ENCODE assay signal across 11 mouse cellular contexts in genomic region chr3:49944783-49945182, GRCm38 (mm10).
A peak's percentile ranks its signal among the peaks of the same experiment; 100 is the strongest.
DNase-seq lines count a peak whose midpoint lies in the region; ATAC-seq lines count a peak whose summit lies in the region.
"Had no signal": no experiment of that assay in that cellular context is flagged by ENCODE, and none has a peak within 500 bp of the region (broad histone marks: within the 10 kb centered on the region; RNA-seq: fewer than 3 reads in every experiment).

No protein-coding gene starts in this region.

- DNase-seq in right cerebral cortex, adult 18-20 months, result peak; percentile 38
- no peak for DNase-seq in right cerebral cortex, postnatal 14 days
- DNase-seq in heart, postnatal 14 days, result peak; percentile 6 to 40
- peak; percentile 22 to 23 for DNase-seq in left cerebral cortex, postnatal 14 days (ENCODE audit: low spot score in 2 of 2)
- DNase-seq in urinary bladder, postnatal 36 days (ENCODE audit: low spot score in 2 of 2), result peak; percentile 14 to 25
- no peak for DNase-seq in midbrain, embryonic 11.5 days (ENCODE audit: low spot score, missing footprints)
- no peak for DNase-seq in cerebellum, adult 9-10 months
- DNase-seq in gastrocnemius, postnatal 4 days (ENCODE audit: low spot score in 2 of 2), result no peak
- DNase-seq: liver, embryonic 13.5 days had no signal

- WGBS in midbrain, embryonic 11.5 days, result 87% methylated on average over 5 of the region's 5 CpGs

- no peak overlapping the region for H3K9ac ChIP-seq in midbrain, embryonic 11.5 days (ENCODE audit: low read length)
- H3K9ac ChIP-seq: embryonic facial prominence, embryonic 15.5 days; liver, embryonic 13.5 days had no signal

- H3K9me3 ChIP-seq in midbrain, embryonic 11.5 days (ENCODE audit: control insufficient read depth, low read length), result no peaks in the 10 kb centered on the region
- H3K9me3 ChIP-seq: embryonic facial prominence, embryonic 15.5 days; liver, embryonic 13.5 days had no signal

- no peaks in the 10 kb centered on the region for H3K4me1 ChIP-seq in midbrain, embryonic 11.5 days (ENCODE audit: control insufficient read depth, insufficient read depth, low read length)
- H3K4me1 ChIP-seq: embryonic facial prominence, embryonic 15.5 days; liver, embryonic 13.5 days had no signal

- H3K27me3 ChIP-seq in midbrain, embryonic 11.5 days (ENCODE audit: control insufficient read depth, insufficient read depth, low read length), result no peaks in the 10 kb centered on the region
- H3K27me3 ChIP-seq: embryonic facial prominence, embryonic 15.5 days; liver, embryonic 13.5 days; Patski had no signal

- no peaks in the 10 kb centered on the region for H3K36me3 ChIP-seq in midbrain, embryonic 11.5 days (ENCODE audit: control insufficient read depth, insufficient read depth, low read length)
- H3K36me3 ChIP-seq: embryonic facial prominence, embryonic 15.5 days; liver, embryonic 13.5 days had no signal

- intact Hi-C loops in heart, postnatal 14 days (cut with DNase I), result loop anchor here (10.0 kb wide), 1 partner anchor 130 kb away; no protein-coding TSS in a partner anchor
- intact Hi-C loops in left cerebral cortex, postnatal 14 days (cut with DNase I), result no loop called here

- H3K4me3 ChIP-seq in midbrain, embryonic 11.5 days (ENCODE audit: low read depth, low read length), result no peak overlapping the region
- H3K4me3 ChIP-seq: embryonic facial prominence, embryonic 15.5 days; liver, embryonic 13.5 days had no signal

- no peak for ATAC-seq in midbrain, embryonic 11.5 days (ENCODE audit: low FRiP score)
- ATAC-seq: Patski had no signal

- no peak overlapping the region for H3K4me2 ChIP-seq in midbrain, embryonic 11.5 days
- H3K4me2 ChIP-seq: embryonic facial prominence, embryonic 15.5 days; liver, embryonic 13.5 days had no signal

- H3K27ac ChIP-seq in midbrain, embryonic 11.5 days (ENCODE audit: low read depth, low read length), result no peak overlapping the region
- H3K27ac ChIP-seq: embryonic facial prominence, embryonic 15.5 days; liver, embryonic 13.5 days had no signal

Comparison
In these comparisons a context has a peak if more than half of its experiments do, and no peak if none do; other contexts are left out.
1. DNase-seq: peak in right cerebral cortex, adult 18-20 months (single experiment), heart, postnatal 14 days (2 of 2), left cerebral cortex, postnatal 14 days (2 of 2) and urinary bladder, postnatal 36 days (2 of 2); none in right cerebral cortex, postnatal 14 days (single experiment), midbrain, embryonic 11.5 days (single experiment), cerebellum, adult 9-10 months (single experiment) and gastrocnemius, postnatal 4 days (0 of 2).